Mouse (Mus musculus): ENCODE data around the gene BC024063.

DNA sequence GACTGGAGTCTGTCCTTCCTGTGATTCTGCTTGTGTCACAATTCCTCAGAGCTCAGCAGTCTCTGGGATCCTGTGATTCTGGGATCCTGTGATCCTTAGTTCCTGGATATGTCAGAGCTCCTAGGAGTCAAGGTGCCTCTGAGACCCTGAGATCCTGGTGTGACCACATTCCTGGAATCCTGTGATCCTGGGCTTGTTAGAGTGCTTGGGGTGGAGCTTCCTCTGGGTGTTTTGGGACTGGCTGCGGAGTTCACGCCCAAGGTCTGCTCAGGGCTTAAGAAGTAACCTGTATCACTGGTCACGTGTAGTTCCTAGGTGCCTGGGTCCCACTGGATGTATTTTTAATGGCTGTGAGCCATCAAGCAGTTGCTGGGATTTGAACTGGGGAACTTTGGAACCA lies 34.1 kb downstream of the BC024063 start:
- TF ChIP-seq CTCF (IDR thresholded peaks at IDR 0.05; ENCODE audit: low read depth) (no peak), EP300 (IDR thresholded peaks at IDR 0.05; ENCODE audit: low read depth) (no peak)
